Mouse (Mus musculus): Measurements from ENCODE around the gene Edn3.

DNA sequence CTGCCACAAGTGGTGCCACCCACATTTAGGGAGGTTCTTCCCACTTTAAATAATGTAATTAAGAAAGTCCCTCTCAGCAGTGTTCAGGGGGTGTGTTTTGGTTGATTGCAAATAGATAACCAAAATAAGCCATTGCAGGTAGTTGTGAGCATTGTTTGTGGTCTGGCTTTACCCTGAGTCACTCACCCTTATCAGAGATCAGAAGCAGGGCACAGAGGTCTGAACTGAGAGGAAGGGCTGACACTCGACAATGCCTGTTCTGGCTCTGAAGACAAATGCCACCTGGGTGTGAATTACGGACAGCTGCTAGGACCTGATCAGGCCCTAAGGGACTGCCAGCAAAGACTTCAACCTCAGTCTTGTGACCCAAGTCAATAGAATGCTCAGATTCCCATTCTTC lies 47.5 kb downstream of the Edn3 start:
- TF ChIP-seq CTCF (IDR thresholded peaks at IDR 0.05; ENCODE audit: low read depth) (no peak), EP300 (optimal IDR thresholded peaks at IDR 0.05) (no peak)

Measured in stomach, postnatal 0 days (tissue).